Mouse (Mus musculus) retina, adult 2 months (tissue): ENCODE results near the gene Tmem218.

Experiments
- DNase-seq: peaks from one replicate; pipeline ENCODE4 v3.0.0-alpha.2; 2012; ENCODE audit warnings: low read depth, low spot score

The Tmem218 gene

GRCm38 (mm10) chr9:37207929-37208411 is at the start of gene Tmem218:
Gene Tmem218, plus strand, starts transcription at chr9:37208223.
- peak; percentile 99 for DNase-seq

GRCm38 (mm10) chr9:37160686-37161085 is 47.3 kb upstream of the Tmem218 start:
- DNase-seq, result no peak

GRCm38 (mm10) chr9:37166899-37167298 is 41.1 kb upstream of the Tmem218 start:
- no peak for DNase-seq

- DNase-seq, result no peak
Measured at GRCm38 (mm10) chr9:37173376-37173775, 34.6 kb upstream of the Tmem218 start.

GRCm38 (mm10) chr9:37176002-37176401 is 32.0 kb upstream of the Tmem218 start:
- no peak for DNase-seq

GRCm38 (mm10) chr9:37177107-37177506 is 30.9 kb upstream of the Tmem218 start:
- DNase-seq, result peak; percentile 8

- DNase-seq, result no peak
Measured at GRCm38 (mm10) chr9:37177551-37177950, 30.5 kb upstream of the Tmem218 start.

GRCm38 (mm10) chr9:37178911-37179310 is 29.1 kb upstream of the Tmem218 start:
- DNase-seq, result no peak

- DNase-seq, result no peak
Measured at GRCm38 (mm10) chr9:37179596-37179995, 28.4 kb upstream of the Tmem218 start.

GRCm38 (mm10) chr9:37181596-37181995 is 26.4 kb upstream of the Tmem218 start:
- no peak for DNase-seq

- DNase-seq, result no peak
Measured at GRCm38 (mm10) chr9:37183176-37183575, 24.8 kb upstream of the Tmem218 start.

- DNase-seq, result no peak
Measured at GRCm38 (mm10) chr9:37187407-37187806, 20.6 kb upstream of the Tmem218 start.

GRCm38 (mm10) chr9:37188024-37188423 is 20.0 kb upstream of the Tmem218 start:
- no peak for DNase-seq

GRCm38 (mm10) chr9:37197067-37197466 is 11.0 kb upstream of the Tmem218 start:
- DNase-seq, result no peak

GRCm38 (mm10) chr9:37200414-37200813 is 7.6 kb upstream of the Tmem218 start:
- no peak for DNase-seq

- DNase-seq, result no peak
Measured at GRCm38 (mm10) chr9:37203884-37204283, 4.1 kb upstream of the Tmem218 start.

GRCm38 (mm10) chr9:37213060-37213738 is 5.2 kb downstream of the Tmem218 start:
- DNase-seq, result no peak

- no peak for DNase-seq
Measured at GRCm38 (mm10) chr9:37214327-37215060, 6.5 kb downstream of the Tmem218 start.

- no peak for DNase-seq
Measured at GRCm38 (mm10) chr9:37220755-37221154, 12.7 kb downstream of the Tmem218 start.

- no peak for DNase-seq
Measured at GRCm38 (mm10) chr9:37225581-37225980, 17.6 kb downstream of the Tmem218 start.

GRCm38 (mm10) chr9:37229880-37230325 is 21.9 kb downstream of the Tmem218 start:
- DNase-seq, result peak; percentile 32

GRCm38 (mm10) chr9:37230486-37231195 is 22.6 kb downstream of the Tmem218 start:
- no peak for DNase-seq
